Mouse (Mus musculus): ENCODE results near the gene Snrnp35. TPM values are rescaled to one million over a fixed set of nuclear protein-coding genes. Genes with fewer than 3 reads are reported as not detected.

Gene Snrnp35
- polyA plus RNA-seq, 1 experiment, result 18.9 TPM

DNA sequence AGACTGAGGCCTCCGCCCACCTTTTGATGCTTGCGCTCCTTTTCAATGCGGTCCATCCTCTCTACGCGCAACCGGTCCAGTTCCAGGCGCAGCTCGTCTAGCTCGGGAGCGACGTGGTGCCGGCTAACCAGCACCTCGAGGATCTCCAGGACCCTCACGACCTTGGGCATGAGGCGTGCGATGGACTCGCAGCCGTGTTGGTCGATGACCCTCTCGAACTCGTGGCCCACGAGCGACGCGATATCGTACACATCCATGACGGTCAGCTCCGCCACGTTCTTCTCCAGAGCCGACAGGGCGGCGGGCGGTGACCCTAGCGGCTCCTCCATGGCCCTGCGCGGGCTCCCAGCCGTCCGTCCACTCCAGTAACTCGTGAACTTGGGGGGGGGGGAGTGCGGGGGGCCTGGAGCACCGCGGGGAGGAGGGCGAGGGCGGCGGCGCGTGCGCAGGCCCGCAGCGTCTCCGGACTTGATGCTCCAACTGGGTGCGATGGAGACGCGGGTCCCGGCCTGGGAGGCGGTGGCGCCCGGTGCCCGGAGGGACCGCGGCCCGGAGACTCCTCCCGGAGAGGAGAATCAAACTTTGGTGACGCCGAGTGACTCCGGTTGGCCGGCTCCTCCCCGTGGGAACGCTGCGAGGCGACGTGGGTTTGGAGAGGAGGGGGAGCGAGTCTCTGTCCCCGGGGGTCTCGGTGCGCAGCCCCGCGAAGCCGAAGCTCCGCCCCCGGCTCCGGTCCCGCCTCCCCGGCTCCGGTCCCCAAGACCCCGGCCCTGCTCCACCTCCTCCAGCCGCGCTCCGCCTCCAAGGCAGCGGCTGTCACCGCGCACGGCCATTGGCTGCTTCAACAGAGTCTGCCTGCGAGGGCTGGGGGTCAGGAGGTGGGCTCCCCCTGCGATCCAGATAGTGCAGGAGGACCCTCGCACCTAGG is 48.0 kb downstream of the Snrnp35 start, which contains the start of gene Rilpl1:
Rilpl1 (minus strand) TSS at position 737 of the 928 bp plus-strand sequence.
- H3K4me2 ChIP-seq (ENCODE audit: low read depth), result peak within 1 kb of the TSS; percentile 85
- H3K36me3 ChIP-seq (ENCODE audit: control insufficient read depth, insufficient read depth), result no peaks in the 10 kb centered on the region
- TF ChIP-seq REST (IDR thresholded peaks at IDR 0.05; ENCODE audit: insufficient read depth, insufficient read length) (no peak), POLR2AphosphoS2 (IDR thresholded peaks at IDR 0.05; ENCODE audit: insufficient read length, low read depth) (peak; percentile 57), POLR2A (IDR thresholded peaks at IDR 0.05; ENCODE audit: insufficient read length, low read depth) (peak; percentile 42), TCF3 (IDR thresholded peaks at IDR 0.05; ENCODE audit: insufficient read length, low read depth) (no peak), MYOD1 (IDR thresholded peaks at IDR 0.05; ENCODE audit: control insufficient read depth in 1 of 3, insufficient read length in 2 of 3, low read depth in 2 of 3) (peak in 1 of 3 experiments; percentile 9), MYOG (IDR thresholded peaks at IDR 0.05; ENCODE audit: control insufficient read depth in 1 of 3, insufficient read depth in 1 of 3, insufficient read length in 2 of 3, low read depth in 2 of 3) (peak in 2 of 3 experiments; percentile 4 to 26)
- H3K79me2 ChIP-seq (ENCODE audit: control insufficient read depth, insufficient read depth), result peaks cover 8% of the 10 kb centered on the region
- no peaks in the 10 kb centered on the region for H3K27me3 ChIP-seq (ENCODE audit: control insufficient read depth, insufficient read depth, insufficient read length)
- peak within 1 kb of the TSS; percentile 73 for H3K4me3 ChIP-seq
- H3ac ChIP-seq (ENCODE audit: control insufficient read depth, insufficient read length), result peak within 1 kb of the TSS; percentile 67

DNA sequence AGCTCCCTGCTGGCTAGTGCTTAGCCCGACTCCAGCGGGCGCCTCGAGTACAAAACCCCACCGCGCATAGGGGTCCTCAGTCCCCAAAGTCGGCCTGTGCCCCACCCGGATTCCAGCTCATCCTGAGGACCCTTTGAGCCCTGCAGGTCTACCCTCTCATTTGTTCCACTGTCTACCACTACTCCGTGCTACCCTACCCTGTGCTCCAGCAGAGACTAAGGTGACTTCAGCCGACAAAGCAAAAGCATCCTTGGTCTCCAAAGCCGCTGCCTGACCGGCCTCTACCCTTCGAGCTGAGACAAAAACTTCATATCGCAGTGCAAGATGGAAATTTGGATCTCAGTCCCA is 48.6 kb downstream of the Snrnp35 start:
- Histone ChIP-seq H3K36me3 (ENCODE audit: control insufficient read depth, insufficient read depth) (no peaks in the 10 kb centered on the region), H3K4me2 (ENCODE audit: low read depth) (peak overlapping the region; percentile 74), H3ac (ENCODE audit: control insufficient read depth, insufficient read length) (peak overlapping the region; percentile 67), H3K27me3 (ENCODE audit: control insufficient read depth, insufficient read depth, insufficient read length) (no peaks in the 10 kb centered on the region), H3K4me3 (peak overlapping the region; percentile 73), H3K79me2 (ENCODE audit: control insufficient read depth, insufficient read depth) (peaks cover 8% of the 10 kb centered on the region)
- TF ChIP-seq MYOD1 (IDR thresholded peaks at IDR 0.05; ENCODE audit: control insufficient read depth in 1 of 3, insufficient read length in 2 of 3, low read depth in 2 of 3) (no peak), CEBPB (IDR thresholded peaks at IDR 0.05; ENCODE audit: insufficient read depth, poor library complexity, severe bottlenecking) (no peak), SRF (IDR thresholded peaks at IDR 0.05; ENCODE audit: control insufficient read depth, insufficient read length, low read depth) (no peak), REST (IDR thresholded peaks at IDR 0.05; ENCODE audit: insufficient read depth, insufficient read length) (no peak), E2F4 (IDR thresholded peaks at IDR 0.05; ENCODE audit: insufficient read depth) (no peak), POLR2A (IDR thresholded peaks at IDR 0.05; ENCODE audit: insufficient read length, low read depth) (no peak), POLR2AphosphoS2 (IDR thresholded peaks at IDR 0.05; ENCODE audit: insufficient read length, low read depth) (no peak), TCF12 (IDR thresholded peaks at IDR 0.05; ENCODE audit: insufficient read depth, poor library complexity, severe bottlenecking) (no peak), USF1 (IDR thresholded peaks at IDR 0.05; ENCODE audit: low read depth) (no peak), TCF3 (IDR thresholded peaks at IDR 0.05; ENCODE audit: insufficient read length, low read depth) (no peak)

DNA sequence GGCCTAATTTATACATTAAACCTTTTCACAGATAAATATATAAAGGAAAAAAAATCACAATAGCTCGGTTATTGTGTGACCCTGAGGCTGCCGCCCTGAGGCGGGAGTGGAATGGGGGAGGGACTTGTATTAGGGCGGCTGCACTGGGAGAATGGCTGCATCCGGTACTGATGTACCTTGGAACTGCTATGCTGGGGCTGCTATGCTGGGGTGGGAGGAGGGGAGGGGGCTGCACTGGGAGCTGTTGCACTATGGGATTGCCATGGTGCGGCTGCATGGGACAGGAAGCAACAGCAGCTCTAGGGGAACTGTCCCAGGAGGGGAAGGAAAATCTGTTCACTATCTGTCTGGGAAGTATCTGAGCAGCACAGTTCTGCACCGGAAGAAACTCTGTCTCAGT is 49.5 kb downstream of the Snrnp35 start:
- H3K36me3 ChIP-seq (ENCODE audit: control insufficient read depth, insufficient read depth), result no peaks in the 10 kb centered on the region
- no peak overlapping the region for H3K4me3 ChIP-seq
- peaks cover 8% of the 10 kb centered on the region for H3K79me2 ChIP-seq (ENCODE audit: control insufficient read depth, insufficient read depth)
- no peaks in the 10 kb centered on the region for H3K27me3 ChIP-seq (ENCODE audit: control insufficient read depth, insufficient read depth, insufficient read length)
- no peak overlapping the region for H3ac ChIP-seq (ENCODE audit: control insufficient read depth, insufficient read length)
- no peak for TF ChIP-seq TCF12 (IDR thresholded peaks at IDR 0.05; ENCODE audit: insufficient read depth, poor library complexity, severe bottlenecking)
- no peak for TF ChIP-seq USF1 (IDR thresholded peaks at IDR 0.05; ENCODE audit: low read depth)
- no peak for TF ChIP-seq CEBPB (IDR thresholded peaks at IDR 0.05; ENCODE audit: insufficient read depth, poor library complexity, severe bottlenecking)
- TF ChIP-seq TCF3 (IDR thresholded peaks at IDR 0.05; ENCODE audit: insufficient read length, low read depth), result no peak
- TF ChIP-seq SRF (IDR thresholded peaks at IDR 0.05; ENCODE audit: control insufficient read depth, insufficient read length, low read depth), result no peak
- TF ChIP-seq REST (IDR thresholded peaks at IDR 0.05; ENCODE audit: insufficient read depth, insufficient read length), result no peak
- TF ChIP-seq MYOD1 (IDR thresholded peaks at IDR 0.05; ENCODE audit: control insufficient read depth in 1 of 3, insufficient read length in 2 of 3, low read depth in 2 of 3), result no peak
- no peak for TF ChIP-seq POLR2A (IDR thresholded peaks at IDR 0.05; ENCODE audit: insufficient read length, low read depth)
- TF ChIP-seq POLR2AphosphoS2 (IDR thresholded peaks at IDR 0.05; ENCODE audit: insufficient read length, low read depth), result no peak
- no peak for TF ChIP-seq E2F4 (IDR thresholded peaks at IDR 0.05; ENCODE audit: insufficient read depth)
- TF ChIP-seq MYOG (IDR thresholded peaks at IDR 0.05; ENCODE audit: control insufficient read depth in 1 of 3, insufficient read depth in 1 of 3, insufficient read length in 2 of 3, low read depth in 2 of 3), result no peak
- H3K4me2 ChIP-seq (ENCODE audit: low read depth), result no peak overlapping the region

DNA sequence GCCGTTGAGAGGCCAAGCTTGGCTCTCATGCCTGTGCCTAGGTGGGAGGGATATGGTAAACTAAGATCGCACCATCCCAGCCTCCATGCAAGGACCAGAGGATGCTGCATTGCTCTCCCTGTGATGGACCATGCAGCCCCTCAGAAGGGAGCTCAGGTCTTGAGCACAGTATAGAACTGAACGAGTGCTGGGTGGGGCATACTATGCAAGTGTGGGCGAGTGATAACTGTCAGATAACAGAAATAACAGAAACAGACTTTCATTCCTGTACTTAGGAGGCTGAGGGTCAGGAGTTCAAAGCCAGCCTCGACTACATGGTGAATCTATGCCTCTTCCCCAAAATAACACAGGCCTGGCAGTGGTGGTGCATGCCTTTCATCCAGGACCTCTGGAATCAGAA is 52.1 kb downstream of the Snrnp35 start:
- TF ChIP-seq USF1 (IDR thresholded peaks at IDR 0.05; ENCODE audit: low read depth) (no peak), POLR2A (IDR thresholded peaks at IDR 0.05; ENCODE audit: insufficient read length, low read depth) (no peak), POLR2AphosphoS2 (IDR thresholded peaks at IDR 0.05; ENCODE audit: insufficient read length, low read depth) (no peak), CEBPB (IDR thresholded peaks at IDR 0.05; ENCODE audit: insufficient read depth, poor library complexity, severe bottlenecking) (no peak), MYOD1 (IDR thresholded peaks at IDR 0.05; ENCODE audit: control insufficient read depth in 1 of 3, insufficient read length in 2 of 3, low read depth in 2 of 3) (no peak)
- Histone ChIP-seq H3K27me3 (ENCODE audit: control insufficient read depth, insufficient read depth, insufficient read length) (no peaks in the 10 kb centered on the region), H3ac (ENCODE audit: control insufficient read depth, insufficient read length) (no peak overlapping the region), H3K4me2 (ENCODE audit: low read depth) (no peak overlapping the region), H3K79me2 (ENCODE audit: control insufficient read depth, insufficient read depth) (peaks cover 6% of the 10 kb centered on the region), H3K36me3 (ENCODE audit: control insufficient read depth, insufficient read depth) (no peaks in the 10 kb centered on the region), H3K4me3 (no peak overlapping the region)

DNA sequence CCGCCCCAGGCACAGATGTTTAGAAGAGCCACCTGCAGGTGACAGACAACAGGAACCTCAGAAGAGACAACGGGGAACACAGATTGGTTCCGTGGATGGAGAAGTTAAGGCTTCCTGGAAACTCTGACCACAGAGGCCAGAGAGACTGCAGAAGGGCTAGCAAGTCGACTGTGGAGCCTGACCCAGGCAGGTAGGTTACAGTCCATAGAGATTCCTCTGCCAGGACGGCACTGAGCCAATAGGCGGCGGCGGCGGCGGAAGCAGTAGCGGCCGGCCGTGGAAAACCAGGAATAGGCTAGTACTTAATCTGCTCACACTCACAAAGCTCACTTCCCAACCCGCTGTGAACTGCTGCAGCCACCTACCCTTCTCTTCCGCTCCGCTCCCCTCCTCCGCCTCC is 53.8 kb downstream of the Snrnp35 start:
- no peak overlapping the region for H3K4me2 ChIP-seq (ENCODE audit: low read depth)
- TF ChIP-seq POLR2AphosphoS2 (IDR thresholded peaks at IDR 0.05; ENCODE audit: insufficient read length, low read depth) (no peak), MYOD1 (IDR thresholded peaks at IDR 0.05; ENCODE audit: control insufficient read depth in 1 of 3, insufficient read length in 2 of 3, low read depth in 2 of 3) (no peak), TCF12 (IDR thresholded peaks at IDR 0.05; ENCODE audit: insufficient read depth, poor library complexity, severe bottlenecking) (no peak), REST (IDR thresholded peaks at IDR 0.05; ENCODE audit: insufficient read depth, insufficient read length) (no peak), CEBPB (IDR thresholded peaks at IDR 0.05; ENCODE audit: insufficient read depth, poor library complexity, severe bottlenecking) (no peak), USF1 (IDR thresholded peaks at IDR 0.05; ENCODE audit: low read depth) (no peak), E2F4 (IDR thresholded peaks at IDR 0.05; ENCODE audit: insufficient read depth) (no peak), MYOG (IDR thresholded peaks at IDR 0.05; ENCODE audit: control insufficient read depth in 1 of 3, insufficient read depth in 1 of 3, insufficient read length in 2 of 3, low read depth in 2 of 3) (no peak), SRF (IDR thresholded peaks at IDR 0.05; ENCODE audit: control insufficient read depth, insufficient read length, low read depth) (no peak), TCF3 (IDR thresholded peaks at IDR 0.05; ENCODE audit: insufficient read length, low read depth) (no peak), POLR2A (IDR thresholded peaks at IDR 0.05; ENCODE audit: insufficient read length, low read depth) (no peak), MAX (IDR thresholded peaks at IDR 0.05; ENCODE audit: low read depth) (no peak)
- H3K4me3 ChIP-seq, result no peak overlapping the region
- H3K27me3 ChIP-seq (ENCODE audit: control insufficient read depth, insufficient read depth, insufficient read length), result no peaks in the 10 kb centered on the region
- no peak overlapping the region for H3ac ChIP-seq (ENCODE audit: control insufficient read depth, insufficient read length)
- peaks cover 9% of the 10 kb centered on the region for H3K79me2 ChIP-seq (ENCODE audit: control insufficient read depth, insufficient read depth)
- H3K36me3 ChIP-seq (ENCODE audit: control insufficient read depth, insufficient read depth), result no peaks in the 10 kb centered on the region
